Mouse (Mus musculus) adrenal gland, adult (tissue): ENCODE data around the gene Jdp2.

Experiments
- DNase-seq, 2 experiments: peaks; one replicate each; pipeline ENCODE4 v3.0.0; 2022 to 2023; ENCODE audit warnings: low spot score in 1 of 2; ENCODE audit not compliant: inconsistent age in 2 of 2

Jdp2 gene

GRCm38 (mm10) chr12:85682328-85682727 lies 83.5 kb downstream of the Jdp2 start:
- no peak for DNase-seq

GRCm38 (mm10) chr12:85684411-85685275 lies 85.8 kb downstream of the Jdp2 start:
- peak; percentile 24 to 60 for DNase-seq

- DNase-seq = peak in 1 of 2 experiments; percentile 28
Measured at GRCm38 (mm10) chr12:85686466-85687216, 87.8 kb downstream of the Jdp2 start, which contains the start of gene Batf. Batf (plus strand) TSS chr12:85686669.

GRCm38 (mm10) chr12:85687217-85687533 lies 88.3 kb downstream of the Jdp2 start:
- no peak for DNase-seq

- no peak for DNase-seq
Measured at GRCm38 (mm10) chr12:85687846-85688245, 89.0 kb downstream of the Jdp2 start.
